Mouse (Mus musculus) stomach, postnatal 0 days (tissue): ENCODE measurements around the gene Kif1bp. TPM values are rescaled to one million over a fixed set of nuclear protein-coding genes. Genes with fewer than 3 reads are reported as not detected.
"Not testable (repeated sequence)": the region's sequence is repeated elsewhere in the genome, so short reads cannot be mapped to it uniquely, and the experiment has no call there.

Experiments used
- ATAC-seq: fragments of 200-750 bp; cut with Nextera tagmentation; 2 replicates; pipeline ENCODE4 v1.8.0; 2017; ENCODE audit not compliant: low FRiP score, low TSS enrichment
- DNase-seq: peaks from one replicate; pipeline ENCODE4 v3.0.0-alpha.2; 2016; ENCODE audit warnings: low spot score
- H3K27ac ChIP-seq: fragments of 300-500 bp; sonication (generic); replicated peaks from 2 replicates; pipeline ENCODE4 v1.5.1; 2014; ENCODE audit warnings: mild to moderate bottlenecking, control low read depth
- H3K27me3 ChIP-seq: fragments of 300-500 bp; sonication (generic); 2 replicates; pipeline ENCODE4 v1.6.1; 2014; ENCODE audit warnings: low read length; ENCODE audit not compliant: control insufficient read depth, insufficient read depth
- H3K36me3 ChIP-seq: fragments of 300-500 bp; sonication (generic); 2 replicates; pipeline ENCODE4 v1.6.1; 2014; ENCODE audit warnings: low read length, mixed read lengths; ENCODE audit not compliant: control insufficient read depth, insufficient read depth
- H3K4me1 ChIP-seq: fragments of 300-500 bp; sonication (generic); replicated peaks from 2 replicates; pipeline ENCODE4 v1.6.1; 2014; ENCODE audit warnings: antibody characterized with exemption; ENCODE audit not compliant: control insufficient read depth, insufficient read depth
- H3K4me2 ChIP-seq: fragments of 300-500 bp; sonication (generic); replicated peaks from 2 replicates; pipeline ENCODE4 v1.6.1; 2014; ENCODE audit warnings: low read depth, mild to moderate bottlenecking, control low read depth, moderate library complexity
- H3K4me3 ChIP-seq: fragments of 300-500 bp; sonication (generic); 2 replicates; pipeline ENCODE4 v1.5.1; 2014; ENCODE audit warnings: low read depth, low read length, control low read depth
- H3K9ac ChIP-seq: fragments of 300-500 bp; sonication (generic); 2 replicates; pipeline ENCODE4 v1.6.1; 2014; ENCODE audit warnings: mild to moderate bottlenecking, low read length, control low read depth, mixed read lengths
- H3K9me3 ChIP-seq: fragments of 300-500 bp; sonication (generic); 2 replicates; pipeline ENCODE4 v1.6.1; 2016; ENCODE audit warnings: low read length; ENCODE audit not compliant: control insufficient read depth
- CTCF ChIP-seq: IDR thresholded peaks from 2 replicates; pipeline ENCODE4 v1.5.1; 2016; ENCODE audit warnings: antibody characterized with exemption, low read depth, mild to moderate bottlenecking, moderate library complexity
- EP300 ChIP-seq: optimal IDR thresholded peaks from 2 replicates; pipeline ENCODE3; 2016; ENCODE audit warnings: antibody characterized with exemption
- WGBS: fragments of 180-500 bp; shearing (Covaris S2); extraction: QIAGEN DNeasy Blood & Tissue Kit; methylation state at CpG from one replicate; pipeline ENCODE4 v1.1.7; 2014; 5-methylcytosine and 5-hydroxymethylcytosine counted together
- polyA plus RNA-seq: library from polyadenylated mRNA; unstranded; fragments of >200 nt; fragmentation: Nextera tagmentation; extraction: Ambion mirVana; gene quantifications from 2 replicates; pipeline ENCODE4 v1.2.1, GENCODE M21; 2015

Kif1bp gene
- polyA plus RNA-seq, 1 experiment from 2014 or later = 16.4 TPM

- DNase-seq (no peak), ATAC-seq (no peak)
- no peak for TF ChIP-seq CTCF
- TF ChIP-seq EP300 = no peak
- Histone ChIP-seq H3K4me1 (no peaks in the 10 kb centered on the region), H3K27ac (no peak overlapping the region), H3K36me3 (no peaks in the 10 kb centered on the region), H3K4me2 (no peak overlapping the region), H3K27me3 (no peaks in the 10 kb centered on the region), H3K9ac (no peak overlapping the region), H3K9me3 (no peaks in the 10 kb centered on the region), H3K4me3 (no peak overlapping the region)
- 80% methylated on average over 7 of the region's 7 CpGs for WGBS
These were observed 76.3 kb downstream of the Kif1bp start for GRCm38 (mm10) chr10:62501951-62502350.

DNA sequence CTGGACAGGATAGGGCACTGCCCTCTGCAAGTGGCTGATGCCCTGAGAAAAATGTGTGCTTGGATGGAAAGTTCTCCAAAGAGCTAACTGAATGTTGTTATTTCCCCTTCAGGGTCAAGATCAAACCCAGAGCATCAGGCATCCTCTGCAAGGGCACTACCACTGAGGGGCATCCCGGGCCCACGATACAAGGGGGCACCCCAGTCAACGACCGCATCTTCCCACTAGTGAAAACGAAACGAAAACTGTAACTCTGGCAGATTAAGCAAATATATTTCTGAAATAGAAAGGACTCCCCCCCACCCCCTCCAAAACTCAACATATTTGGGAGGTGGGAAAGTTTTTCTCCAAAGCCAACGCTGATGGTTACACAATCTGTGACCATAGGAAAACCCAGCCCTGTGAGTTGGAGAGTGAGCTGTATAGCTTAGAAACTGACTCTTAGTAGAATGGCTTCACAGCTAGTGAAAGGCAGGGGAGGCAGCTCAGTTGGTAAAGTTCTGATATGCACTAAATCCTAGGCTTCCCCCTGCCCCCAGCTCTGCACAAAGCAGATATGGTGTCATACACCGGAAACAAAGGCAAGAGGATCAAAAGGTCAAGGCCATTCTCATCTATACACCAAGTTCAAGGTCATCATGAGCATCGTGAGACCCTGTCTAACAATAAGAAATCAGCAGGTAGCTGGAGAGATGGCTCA is 77.2 kb downstream of the Kif1bp start:
- 84% methylated on average over 9 of the region's 9 CpGs for WGBS

DNA sequence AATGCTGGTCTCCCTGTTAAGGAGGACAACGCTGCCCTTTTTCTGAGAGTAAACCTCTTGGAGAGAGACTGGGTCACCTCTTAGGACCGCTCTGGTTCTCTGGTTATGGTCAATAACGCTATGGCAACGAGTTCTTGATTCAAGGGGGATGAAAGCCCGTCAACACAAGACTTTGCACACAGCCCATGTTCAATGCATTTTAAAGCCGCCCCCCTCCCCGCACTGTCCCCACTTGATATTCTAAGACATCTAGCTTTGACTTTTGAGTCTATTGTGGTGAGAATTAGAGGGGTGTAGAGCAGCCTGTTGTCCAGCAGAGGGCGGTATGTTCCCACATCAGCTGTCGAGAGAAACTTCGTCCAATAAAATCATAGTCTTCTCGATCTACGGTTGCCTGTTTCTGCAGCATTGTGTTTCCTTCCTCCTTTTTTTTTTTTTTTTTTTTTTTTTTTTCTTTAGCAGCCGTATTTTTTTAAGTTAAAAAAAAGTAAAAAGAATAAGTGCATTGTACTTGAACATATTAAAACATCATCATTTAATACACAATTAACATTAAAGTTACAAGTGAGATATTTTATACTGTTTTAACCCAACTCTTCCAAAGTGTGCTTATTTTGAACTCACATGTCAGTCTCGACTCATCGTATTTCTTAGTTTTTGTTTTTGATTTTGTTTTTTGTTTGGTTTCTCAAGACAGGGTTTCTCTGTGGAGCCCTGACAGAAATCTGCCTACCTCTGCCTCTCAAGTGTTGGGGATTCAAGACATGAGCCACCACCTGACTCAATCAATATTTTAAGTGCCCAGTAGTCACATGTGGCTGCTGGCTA is 78.0 kb downstream of the Kif1bp start:
- 27% methylated on average over 15 of the region's 15 CpGs for WGBS
- DNase-seq (peak; percentile 63), ATAC-seq (peak; percentile 59)

More for the DNA sequence above, 77.2 kb downstream of the Kif1bp start:
- no peak for DNase-seq
- no peak overlapping the region for H3K4me3 ChIP-seq
- H3K4me1 ChIP-seq = no peaks in the 10 kb centered on the region
- no peaks in the 10 kb centered on the region for H3K36me3 ChIP-seq
- H3K9ac ChIP-seq = no peak overlapping the region
- ATAC-seq = no peak
- no peak overlapping the region for H3K27ac ChIP-seq
- no peaks in the 10 kb centered on the region for H3K9me3 ChIP-seq
- no peaks in the 10 kb centered on the region for H3K27me3 ChIP-seq
- TF ChIP-seq CTCF (no peak), EP300 (no peak)
- H3K4me2 ChIP-seq = no peak overlapping the region

GRCm38 (mm10) chr10:62491681-62492080 is 86.6 kb downstream of the Kif1bp start:
- not testable (repeated sequence) for H3K4me3 ChIP-seq

More for the DNA sequence above, 78.0 kb downstream of the Kif1bp start:
- Histone ChIP-seq H3K9me3 (no peaks in the 10 kb centered on the region), H3K4me1 (no peaks in the 10 kb centered on the region), H3K27ac (no peak overlapping the region), H3K4me3 (no peak overlapping the region), H3K27me3 (no peaks in the 10 kb centered on the region), H3K4me2 (no peak overlapping the region), H3K9ac (no peak overlapping the region), H3K36me3 (no peaks in the 10 kb centered on the region)
- TF ChIP-seq EP300 (no peak), CTCF (peak; percentile 93)

More at GRCm38 (mm10) chr10:62491681-62492080, 86.6 kb downstream of the Kif1bp start:
- 75% methylated on average over 3 of the region's 3 CpGs for WGBS
- not testable (repeated sequence) for H3K4me2 ChIP-seq, H3K27ac ChIP-seq, H3K9me3 ChIP-seq, DNase-seq, H3K36me3 ChIP-seq, H3K9ac ChIP-seq, H3K4me1 ChIP-seq, H3K27me3 ChIP-seq, ATAC-seq

Other genes starting within 250 kb of the Kif1bp start
- 35.6 and 36.5 TPM in 2 replicates for gene Hk1, start 198.5 kb downstream of the Kif1bp start, polyA plus RNA-seq
- gene Hkdc1, start 156.0 kb downstream of the Kif1bp start, polyA plus RNA-seq = 5.5 and 5.6 TPM in 2 replicates
- 0.21 and 0.23 TPM in 2 replicates for gene 4930507D05Rik, start 129.0 kb downstream of the Kif1bp start, polyA plus RNA-seq
- 12.6 and 13.9 TPM in 2 replicates for gene Supv3l1, start 128.7 kb downstream of the Kif1bp start, polyA plus RNA-seq
- 59.6 and 60.4 TPM in 2 replicates for gene Vps26a, start 91.7 kb downstream of the Kif1bp start, polyA plus RNA-seq
- gene Srgn, start 51.0 kb downstream of the Kif1bp start, polyA plus RNA-seq = 12.5 and 14.2 TPM in 2 replicates
- 11.1 and 11.2 TPM in 2 replicates for gene Ddx21, start 23.8 kb upstream of the Kif1bp start, polyA plus RNA-seq
- 80.6 and 81.2 TPM in 2 replicates for gene Ddx50, start 72.8 kb upstream of the Kif1bp start, polyA plus RNA-seq
- 0.67 and 0.70 TPM in 2 replicates for gene Stox1, start 147.7 kb upstream of the Kif1bp start, polyA plus RNA-seq
- 42.0 and 43.0 TPM in 2 replicates for gene Ccar1, start 213.8 kb upstream of the Kif1bp start, polyA plus RNA-seq